Mouse (Mus musculus) liver, adult 2 months (tissue): ENCODE data around the gene Spink4. TPM values are rescaled to one million over a fixed set of nuclear protein-coding genes. Genes with fewer than 3 reads are reported as not detected.
A peak's percentile ranks its signal among the peaks of the same experiment; 100 is the strongest.

ENCODE experiments used
- DNase-seq: peaks from one replicate; pipeline ENCODE4 v3.0.0-alpha.2; 2011; ENCODE audit warnings: low read depth, low spot score; ENCODE audit errors: extremely low read depth
- H3K27ac ChIP-seq: fragments of 200-500 bp; replicated peaks from 2 replicates; pipeline ENCODE4 v1.5.1; 2012; ENCODE audit warnings: low read depth, mild to moderate bottlenecking, control low read depth, inconsistent platforms, low read length; ENCODE audit not compliant: insufficient read depth
- H3K27me3 ChIP-seq: fragments of 200-500 bp; 2 replicates; pipeline ENCODE4 v1.6.1; 2012; ENCODE audit warnings: mild to moderate bottlenecking, moderate library complexity, low read length, inconsistent platforms; ENCODE audit not compliant: control insufficient read depth, insufficient read depth
- H3K36me3 ChIP-seq: fragments of 200-500 bp; 2 replicates; pipeline ENCODE4 v1.6.1; 2012; ENCODE audit warnings: low read length, inconsistent platforms; ENCODE audit not compliant: control insufficient read depth, insufficient read depth
- H3K4me1 ChIP-seq: fragments of 200-500 bp; 2 replicates; pipeline ENCODE4 v1.6.1; 2011; ENCODE audit warnings: low read length; ENCODE audit not compliant: control insufficient read depth, insufficient read depth
- H3K4me3 ChIP-seq: fragments of 200-500 bp; 2 replicates; pipeline ENCODE4 v1.5.1; 2011; ENCODE audit warnings: low read depth, mild to moderate bottlenecking, control low read depth, low read length, moderate library complexity; ENCODE audit not compliant: insufficient read depth
- H3K79me2 ChIP-seq: fragments of 200-500 bp; 2 replicates; pipeline ENCODE4 v1.6.1; 2012; ENCODE audit warnings: inconsistent platforms, mild to moderate bottlenecking, low read length, moderate library complexity; ENCODE audit not compliant: control insufficient read depth, insufficient read depth
- H3K9ac ChIP-seq: fragments of 200-500 bp; 2 replicates; pipeline ENCODE4 v1.6.1; 2012; ENCODE audit warnings: low read depth, mild to moderate bottlenecking, control low read depth, inconsistent platforms, low read length
- CTCF ChIP-seq: fragments of 200-500 bp; IDR thresholded peaks from 2 replicates; pipeline ENCODE4 v1.5.1; 2011; ENCODE audit warnings: low read depth, low read length, control low read depth
- POLR2A ChIP-seq: fragments of 200-500 bp; IDR thresholded peaks from 2 replicates; pipeline ENCODE4 v1.6.1; 2011; ENCODE audit warnings: low read length, control low read depth; ENCODE audit not compliant: insufficient read depth; ENCODE audit errors: extremely low read depth
- WGBS: fragments of 180-500 bp; shearing (Covaris S2); methylation state at CpG from one replicate; pipeline ENCODE4 v1.1.7; 2018; 5-methylcytosine and 5-hydroxymethylcytosine counted together
- polyA plus RNA-seq: library from polyadenylated mRNA; depleted of rRNA; stranded (reverse); fragments of >200 nt; gene quantifications from 2 replicates; pipeline ENCODE4 v1.2.3, GENCODE M21; 2012; rRNA removed
- total RNA-seq: library from RNA; depleted of rRNA; stranded (reverse); fragments of >200 nt; gene quantifications from 2 replicates; pipeline ENCODE4 v1.2.3, GENCODE M21; 2014; rRNA removed

Gene Spink4
- 1.4 and 1.9 TPM in 2 replicates for total RNA-seq
- polyA plus RNA-seq: 0.93 and 1.9 TPM in 2 replicates

- no peaks in the 10 kb centered on the region for H3K36me3 ChIP-seq
- no peak within 1 kb of the TSS for H3K4me3 ChIP-seq
- no peaks in the 10 kb centered on the region for H3K27me3 ChIP-seq
- H3K27ac ChIP-seq: no peak within 1 kb of the TSS
- TF ChIP-seq CTCF (no peak), POLR2A (no peak)
- no peaks in the 10 kb centered on the region for H3K4me1 ChIP-seq
- DNase-seq: peak; percentile 19
- WGBS: 22% methylated on average over 3 of the region's 3 CpGs
- H3K79me2 ChIP-seq: no peaks in the 10 kb centered on the region
- H3K9ac ChIP-seq: no peak within 1 kb of the TSS
These were observed at the start of gene Spink4 for GRCm38 (mm10) chr4:40919785-40920184. TSS of gene Spink4 (plus strand) at chr4:40920052.

- no peaks in the 10 kb centered on the region for H3K27me3 ChIP-seq
- H3K4me3 ChIP-seq: no peak overlapping the region
- H3K4me1 ChIP-seq: peaks cover 5% of the 10 kb centered on the region
- no peaks in the 10 kb centered on the region for H3K36me3 ChIP-seq
- TF ChIP-seq CTCF (no peak), POLR2A (no peak)
- H3K27ac ChIP-seq: no peak overlapping the region
- no peak overlapping the region for H3K9ac ChIP-seq
- no peaks in the 10 kb centered on the region for H3K79me2 ChIP-seq
- DNase-seq: no peak
- WGBS: 86% methylated on average over 4 of the region's 4 CpGs
These were observed 49.6 kb upstream of the Spink4 start for GRCm38 (mm10) chr4:40870206-40870605.

GRCm38 (mm10) chr4:40872129-40872528 is 47.7 kb upstream of the Spink4 start:
- 18% methylated on average over 3 of the region's 3 CpGs for whole genome bisulfite sequencing
- 0 out of 2 replicates have a peak overlapping the region, but pooled peaks have one; percentile 22 for H3K27ac ChIP-seq
- no peaks in the 10 kb centered on the region for H3K27me3 ChIP-seq
- no peak overlapping the region for H3K9ac ChIP-seq
- TF ChIP-seq CTCF: no peak
- no peaks in the 10 kb centered on the region for H3K79me2 ChIP-seq
- no peak overlapping the region for H3K4me3 ChIP-seq
- peak; percentile 82 for DNase-seq
- H3K36me3 ChIP-seq: no peaks in the 10 kb centered on the region
- H3K4me1 ChIP-seq: peaks cover 4% of the 10 kb centered on the region

GRCm38 (mm10) chr4:40873320-40873719 is 46.5 kb upstream of the Spink4 start:
- Histone ChIP-seq H3K9ac (no peak overlapping the region), H3K27ac (no peak overlapping the region), H3K4me1 (peaks cover 4% of the 10 kb centered on the region), H3K27me3 (no peaks in the 10 kb centered on the region), H3K36me3 (no peaks in the 10 kb centered on the region), H3K4me3 (no peak overlapping the region), H3K79me2 (no peaks in the 10 kb centered on the region)
- DNase-seq: no peak
- 88% methylated on average over 2 of the region's 2 CpGs for WGBS
- TF ChIP-seq POLR2A (no peak), CTCF (no peak)

- H3K9ac ChIP-seq: no peak overlapping the region
- H3K27ac ChIP-seq: no peak overlapping the region
- peak; percentile 25 for DNase-seq
- 26% methylated on average over 6 of the region's 6 CpGs for WGBS
- no peaks in the 10 kb centered on the region for H3K79me2 ChIP-seq
- no peaks in the 10 kb centered on the region for H3K27me3 ChIP-seq
- no peak for TF ChIP-seq CTCF
- H3K36me3 ChIP-seq: no peaks in the 10 kb centered on the region
- H3K4me3 ChIP-seq: no peak overlapping the region
- H3K4me1 ChIP-seq: peaks cover 2% of the 10 kb centered on the region; the same call in 1 of the 2 replicates
These were observed 45.7 kb upstream of the Spink4 start for GRCm38 (mm10) chr4:40874151-40874600.

GRCm38 (mm10) chr4:40874794-40875552 is 44.9 kb upstream of the Spink4 start:
- Histone ChIP-seq H3K9ac (no peak overlapping the region), H3K27me3 (no peaks in the 10 kb centered on the region), H3K36me3 (no peaks in the 10 kb centered on the region), H3K79me2 (no peaks in the 10 kb centered on the region), H3K27ac (no peak overlapping the region), H3K4me3 (no peak overlapping the region), H3K4me1 (peaks cover 2% of the 10 kb centered on the region; the same call in 1 of the 2 replicates)
- no peak for DNase-seq
- whole genome bisulfite sequencing: 88% methylated on average over 5 of the region's 5 CpGs
- TF ChIP-seq POLR2A (no peak), CTCF (no peak)
